Mouse (Mus musculus): Measurements from ENCODE around the gene Sox6.
"Not testable (repeated sequence)": the region's sequence is repeated elsewhere in the genome, so short reads cannot be mapped to it uniquely, and the experiment has no call there.

The Sox6 gene

DNA sequence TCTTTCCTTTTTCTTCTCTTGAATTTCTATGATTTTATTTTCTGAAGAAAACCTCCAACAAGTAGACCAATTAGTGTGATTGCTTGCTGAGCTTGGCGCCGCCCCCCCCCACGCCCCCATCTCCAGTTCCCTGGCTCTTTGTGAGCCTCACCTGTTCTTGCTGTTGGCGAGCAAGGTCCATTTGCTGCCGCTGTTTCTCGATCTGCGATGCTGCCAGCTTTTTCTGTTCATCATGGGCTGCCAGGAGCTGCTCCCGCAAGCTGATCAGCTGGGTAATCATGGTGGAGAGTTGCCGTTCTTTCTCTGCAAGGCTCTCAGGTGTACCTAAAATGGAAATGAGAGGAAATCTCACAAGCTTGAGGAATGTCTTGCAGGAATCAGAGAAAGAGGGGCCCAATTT lies 376.5 kb downstream of the Sox6 start:
- DNase-seq (ENCODE audit: low spot score): no peak

DNA sequence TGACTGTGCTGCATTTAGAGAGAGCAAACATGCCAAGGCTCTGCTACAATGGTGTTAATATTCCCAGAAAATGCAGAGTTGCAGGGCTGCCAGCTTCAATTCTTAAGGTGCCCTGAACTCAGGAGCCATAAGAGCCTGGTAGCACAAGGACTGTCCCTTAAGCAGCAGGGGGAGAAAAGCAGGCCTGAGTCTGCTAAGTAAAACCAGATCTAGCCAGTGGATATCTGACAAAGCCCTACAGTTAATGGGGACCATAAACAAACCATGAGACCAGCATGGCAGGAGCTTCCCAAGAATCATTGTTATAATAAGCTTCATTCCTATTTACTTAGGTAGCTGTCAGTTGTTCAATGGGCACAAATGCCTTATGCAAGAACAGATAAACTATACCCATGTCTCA lies 391.9 kb downstream of the Sox6 start:
- no peak for DNase-seq (ENCODE audit: low spot score)

DNA sequence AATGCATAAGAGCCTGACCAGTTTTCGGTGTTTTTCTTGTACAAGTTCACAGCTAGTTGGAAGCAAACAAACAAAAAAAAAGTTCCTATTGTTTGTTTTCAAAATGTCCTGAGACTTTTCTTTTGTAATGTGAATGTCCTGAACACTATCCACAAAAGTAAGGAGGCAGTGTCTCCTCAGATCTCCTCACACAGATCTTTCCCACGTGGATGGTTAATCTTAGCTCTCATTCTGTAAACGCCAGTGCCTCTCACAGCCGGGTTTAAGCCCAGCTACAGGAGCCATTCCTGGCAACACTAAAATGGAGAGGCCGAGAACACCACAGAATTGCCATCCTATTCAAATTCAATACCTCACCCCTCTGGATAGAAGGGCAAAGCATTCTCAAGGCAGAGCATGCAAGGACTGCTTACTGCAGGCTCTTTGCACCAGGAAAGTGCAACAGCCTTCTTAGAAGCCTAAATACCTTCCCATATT lies 392.6 kb downstream of the Sox6 start:
- DNase-seq (ENCODE audit: low spot score): no peak

DNA sequence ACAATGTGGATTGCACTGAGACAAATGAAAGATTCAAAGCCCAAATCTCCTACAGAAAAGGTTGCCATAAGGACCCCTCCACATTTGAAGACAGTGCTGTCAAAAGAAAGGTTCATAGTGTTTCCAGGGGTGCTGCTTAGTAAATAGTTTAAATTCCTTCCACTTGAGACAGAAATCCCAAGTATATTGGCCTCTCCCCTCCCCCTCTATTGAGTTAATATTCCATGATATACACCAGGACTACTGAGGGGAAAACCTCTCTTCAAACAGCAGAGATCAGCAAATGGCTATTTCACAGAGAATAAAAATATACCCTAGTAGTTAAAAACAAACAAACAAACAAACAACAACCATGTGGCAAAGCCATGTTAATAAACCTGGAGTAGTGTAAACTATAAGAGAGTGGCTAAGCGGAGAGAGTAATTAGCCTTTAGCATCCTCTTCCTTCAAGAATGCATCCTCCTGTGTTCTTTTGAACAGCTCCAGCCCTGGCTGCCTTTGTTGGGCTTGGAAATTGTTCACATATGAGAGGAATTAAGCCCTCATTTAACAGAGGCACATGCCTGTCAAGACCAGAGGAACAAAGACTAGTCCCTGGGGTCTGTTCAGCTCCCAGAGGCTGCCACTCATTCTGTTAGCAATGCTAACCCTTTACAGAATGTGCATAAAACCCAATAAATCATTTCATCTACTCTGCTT lies 393.2 kb downstream of the Sox6 start:
- no peak for DNase-seq (ENCODE audit: low spot score)

DNA sequence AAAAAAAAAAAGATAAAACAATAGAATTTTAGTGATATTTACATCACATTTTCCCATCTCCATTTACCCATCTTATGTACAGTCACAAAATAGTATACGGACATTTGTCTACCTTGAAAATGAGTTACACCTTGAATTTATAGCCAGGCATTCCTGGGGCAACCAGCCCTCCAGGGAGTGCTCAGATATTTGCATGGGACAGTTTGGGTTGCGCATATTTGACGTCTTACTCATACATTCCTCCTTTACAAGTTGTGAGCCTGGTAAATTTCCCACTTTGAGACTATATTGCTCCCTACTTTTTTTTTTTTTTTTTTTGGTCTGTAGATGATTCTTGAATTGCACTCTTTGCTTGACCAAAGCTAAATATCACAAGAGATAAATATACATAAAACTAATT lies 407.9 kb downstream of the Sox6 start:
- no peak for DNase-seq (ENCODE audit: low spot score)

DNA sequence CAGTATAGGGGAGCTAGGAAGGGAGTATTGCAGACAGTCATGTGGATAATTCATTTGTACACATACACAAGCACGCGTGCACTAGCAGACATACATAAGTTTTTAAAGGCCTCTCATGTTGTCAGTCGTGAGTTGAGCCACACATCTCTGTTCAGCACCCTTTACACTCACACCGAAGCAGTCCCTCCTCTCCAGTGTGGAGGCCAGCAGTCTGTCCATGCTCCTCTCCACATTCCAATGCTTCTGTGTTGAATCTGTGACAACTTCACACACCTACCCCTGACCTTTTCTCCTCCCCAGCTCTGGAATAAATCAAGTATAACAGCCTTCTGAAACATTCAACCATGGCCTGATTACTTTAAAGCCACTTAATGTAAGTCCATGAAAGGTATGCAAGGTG lies 408.3 kb downstream of the Sox6 start:
- DNase-seq (ENCODE audit: low spot score): no peak

DNA sequence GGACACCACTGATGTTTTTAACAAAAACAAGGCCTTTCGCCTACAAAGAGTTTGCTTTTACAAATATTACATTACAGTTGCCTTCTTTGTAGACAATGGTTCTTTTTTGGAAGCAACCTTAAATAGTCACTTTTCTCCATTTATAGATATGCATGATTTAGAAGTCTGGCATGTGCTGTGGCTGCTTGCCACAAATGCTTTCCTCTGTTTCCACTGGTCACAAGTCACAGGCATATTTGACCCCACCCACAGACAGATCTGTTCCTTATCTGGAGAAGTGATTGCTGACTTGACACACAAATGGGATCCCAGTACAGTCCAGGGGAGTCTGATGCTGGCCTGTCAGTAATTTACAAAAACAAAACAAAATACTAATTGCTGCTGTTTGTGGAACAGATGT lies 409.8 kb downstream of the Sox6 start:
- no peak for DNase-seq (ENCODE audit: low spot score)

DNA sequence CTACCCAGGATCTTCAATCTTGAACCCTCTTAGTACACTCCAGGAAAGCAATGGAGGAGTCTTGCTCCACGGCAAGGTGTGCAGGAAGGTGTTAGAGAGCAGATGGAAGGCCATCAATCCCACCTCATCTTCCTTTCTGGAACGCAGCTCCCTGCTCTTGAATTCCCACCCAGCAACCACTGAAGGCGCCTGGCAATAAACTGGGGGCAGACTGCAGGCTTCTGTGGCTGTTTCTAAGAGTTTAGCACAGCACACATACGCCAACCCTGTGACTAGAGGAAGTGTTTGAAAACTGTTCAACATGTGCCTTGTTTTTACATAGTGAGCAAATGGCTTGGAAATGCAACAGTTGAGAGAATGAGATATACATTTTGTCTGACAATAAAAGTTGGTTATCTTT lies 412.6 kb downstream of the Sox6 start:
- no peak for DNase-seq (ENCODE audit: low spot score)

DNA sequence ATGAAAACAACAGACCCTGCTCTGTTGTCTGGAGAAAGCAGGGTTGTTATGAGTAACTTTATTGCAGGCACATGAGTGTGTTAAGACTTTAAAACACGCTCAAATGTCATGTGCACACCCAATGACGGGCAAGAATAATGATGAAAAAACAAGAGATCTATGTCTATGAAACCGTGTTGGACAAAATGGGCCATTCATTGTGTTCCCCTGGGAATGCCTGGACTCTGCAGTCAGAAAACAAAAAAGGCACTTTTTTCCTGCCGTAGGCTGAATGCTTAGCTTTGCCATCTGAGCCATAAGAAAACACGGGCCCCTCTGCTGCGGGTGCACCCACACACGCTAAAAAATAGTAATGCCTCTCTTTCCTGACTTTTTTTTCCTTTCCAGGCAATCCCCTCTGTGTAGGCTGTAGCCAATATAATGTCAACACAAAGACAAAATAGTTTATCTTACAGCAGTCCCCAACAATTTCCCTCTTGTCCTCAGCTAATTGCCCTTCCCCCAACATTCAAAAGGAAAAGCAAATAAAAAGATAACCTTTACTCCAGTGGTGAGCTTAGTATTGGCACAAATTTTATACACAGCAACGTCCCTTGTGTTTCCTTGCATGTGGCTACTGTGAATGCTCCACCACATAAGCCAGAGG lies 413.6 kb downstream of the Sox6 start:
- no peak for DNase-seq (ENCODE audit: low spot score)

DNA sequence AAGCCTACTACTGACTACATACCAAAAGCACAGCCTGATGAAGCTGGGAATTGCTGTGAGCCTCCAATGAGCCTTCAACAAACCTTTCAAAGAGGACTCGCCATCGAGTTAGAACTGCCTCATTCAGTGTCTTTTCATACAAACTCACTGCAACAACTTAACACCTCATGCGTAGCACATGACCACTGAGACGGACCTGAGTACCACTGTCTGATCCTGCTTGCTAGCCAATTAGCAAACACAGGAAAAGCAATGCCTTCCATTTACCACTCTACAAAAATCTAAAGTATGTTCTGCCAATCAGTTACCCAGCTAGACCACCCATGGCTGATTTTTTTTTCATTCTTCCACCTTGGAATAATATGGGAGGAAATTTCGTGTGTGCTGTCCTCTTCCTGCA lies 414.1 kb downstream of the Sox6 start:
- DNase-seq (ENCODE audit: low spot score): no peak

DNA sequence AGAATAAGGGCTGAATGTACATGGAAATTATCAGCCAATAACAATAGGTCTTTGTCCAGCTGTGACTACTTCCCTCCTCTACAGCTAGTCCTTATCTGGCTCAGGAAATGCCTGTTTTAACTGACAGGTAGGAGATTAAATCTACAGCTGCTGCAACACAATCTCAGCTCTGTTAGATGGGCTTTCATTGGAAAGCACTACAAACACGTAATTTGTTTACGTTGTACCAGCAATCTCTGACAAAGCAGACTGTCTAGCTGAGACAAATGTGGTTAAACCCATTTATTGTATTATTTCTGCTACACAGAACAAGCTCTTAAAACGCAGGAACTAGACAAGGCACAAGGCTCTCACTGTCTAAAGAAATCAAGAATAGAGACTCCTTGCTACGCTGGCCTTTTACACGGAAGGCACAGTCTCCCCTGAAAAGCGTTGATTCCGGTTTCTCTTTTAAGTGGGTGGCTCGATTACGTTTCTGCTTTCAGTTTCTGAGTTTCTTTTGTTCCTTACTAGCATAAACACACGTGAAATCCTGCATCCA lies 422.8 kb downstream of the Sox6 start:
- peak; percentile 52 for DNase-seq (ENCODE audit: low spot score)

DNA sequence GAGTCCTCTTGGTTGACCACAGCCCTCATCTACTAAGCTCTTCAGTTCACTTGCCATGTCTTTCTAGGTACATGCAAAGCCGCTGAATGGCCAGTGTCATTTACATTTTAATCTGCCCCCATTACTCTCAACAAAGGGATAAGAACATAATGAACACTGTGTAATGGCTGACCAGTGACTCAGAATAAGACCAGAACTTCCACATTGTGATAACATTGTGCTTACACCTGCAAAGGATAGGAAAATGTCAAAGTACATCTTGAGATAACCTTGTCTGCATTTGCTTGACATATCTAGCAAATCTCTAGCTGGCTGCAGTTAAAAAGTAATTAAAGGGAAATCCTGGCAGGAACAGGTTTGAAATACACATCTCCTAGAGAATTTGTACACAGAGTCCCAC lies 431.1 kb downstream of the Sox6 start:
- no peak for DNase-seq (ENCODE audit: low spot score)

DNA sequence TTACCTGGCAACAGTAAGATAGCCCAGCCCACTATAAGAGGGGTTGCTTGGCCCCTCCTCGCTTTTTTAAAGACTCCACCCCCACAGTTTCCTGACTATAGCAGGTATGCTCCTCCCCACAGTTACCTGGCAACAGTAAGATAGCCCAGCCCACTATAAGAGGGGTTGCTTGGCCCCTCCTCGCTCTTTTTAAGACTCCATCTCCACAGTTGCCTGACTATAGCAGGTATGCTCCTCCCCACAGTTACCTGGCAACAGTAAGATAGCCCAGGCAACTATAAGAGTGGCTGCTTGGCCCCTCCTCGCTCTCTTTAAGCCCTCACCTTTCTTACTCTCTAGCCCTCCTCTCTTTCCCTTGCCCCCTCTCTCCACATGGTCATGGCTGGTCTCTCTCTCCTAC lies 432.5 kb downstream of the Sox6 start:
- DNase-seq (ENCODE audit: low spot score): not testable (repeated sequence)

DNA sequence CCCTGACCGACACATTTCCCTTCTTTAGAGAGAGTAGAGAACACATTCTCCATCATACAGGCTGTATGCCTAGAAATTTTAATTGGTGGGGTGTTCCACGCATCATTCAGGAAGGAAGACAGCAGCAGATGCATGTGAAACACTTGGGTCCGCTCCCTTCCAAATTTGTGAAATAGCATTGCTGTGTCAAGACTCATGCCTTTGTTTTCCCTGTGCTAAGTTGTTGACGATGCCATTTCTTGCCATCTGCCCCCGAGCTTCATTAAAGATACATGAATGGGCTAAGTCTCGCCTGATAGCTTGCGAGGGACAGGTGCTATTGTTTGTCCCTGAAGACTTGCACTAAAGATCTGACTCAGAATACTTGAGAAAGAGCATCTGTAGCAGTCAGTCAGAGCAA lies 433.7 kb downstream of the Sox6 start:
- no peak for DNase-seq (ENCODE audit: low spot score)

DNA sequence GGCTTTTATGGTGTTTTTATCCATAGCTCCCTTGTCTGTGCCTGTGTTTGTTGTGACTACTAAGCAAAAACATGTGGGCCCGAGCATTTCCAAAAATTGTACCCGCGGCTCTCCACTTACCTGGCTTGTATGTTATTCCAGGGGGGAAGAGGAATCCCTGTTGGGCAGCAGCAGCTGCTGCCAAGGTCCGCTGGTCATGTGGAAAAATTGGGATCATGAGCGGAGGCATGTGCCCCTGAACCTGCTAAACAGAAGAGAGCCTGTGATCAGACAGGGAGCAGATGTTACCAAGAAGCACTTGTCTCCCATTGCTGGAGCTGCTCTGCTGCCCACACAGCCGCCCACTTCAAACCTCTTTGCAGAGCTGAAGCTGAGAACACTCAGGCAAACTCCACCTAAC lies 441.2 kb downstream of the Sox6 start:
- no peak for DNase-seq (ENCODE audit: low spot score)

DNA sequence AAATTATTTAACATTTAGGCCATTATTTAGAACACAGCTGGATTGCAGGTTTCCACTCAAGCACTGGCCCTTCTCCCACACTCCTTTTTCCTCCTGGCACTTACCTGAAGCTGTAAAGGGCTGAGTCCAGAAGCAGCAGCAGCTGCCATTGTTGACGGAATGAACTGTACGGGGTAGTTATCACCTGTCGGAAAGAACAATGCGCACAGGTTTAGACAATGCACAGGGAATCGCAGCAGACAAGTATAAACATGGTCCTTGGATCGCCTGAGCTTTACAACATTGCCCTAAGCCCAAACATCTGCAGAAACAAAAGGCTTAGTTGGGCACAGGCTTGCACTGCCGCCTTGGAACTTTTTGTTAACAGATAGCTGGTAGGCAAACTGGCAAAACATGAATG lies 458.1 kb downstream of the Sox6 start:
- DNase-seq (ENCODE audit: low spot score): no peak

DNA sequence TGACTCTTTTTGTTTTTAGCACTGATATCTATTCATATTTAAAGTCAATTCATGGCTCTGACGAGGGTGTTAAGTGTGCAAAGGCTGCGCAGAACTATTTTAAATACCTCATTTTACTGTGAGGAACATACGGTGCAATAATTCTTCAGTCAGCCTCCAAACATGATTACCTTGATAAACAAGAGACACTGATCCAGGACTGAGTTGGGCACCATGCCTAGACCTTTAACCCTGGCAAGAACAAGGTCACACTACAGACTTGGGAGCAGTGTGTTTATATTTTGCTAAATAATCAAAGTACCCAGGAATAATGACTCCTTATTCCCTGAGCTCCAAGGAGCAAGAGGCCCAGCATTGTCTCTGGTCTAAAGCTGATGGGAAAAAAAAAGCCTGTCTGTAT lies 458.8 kb downstream of the Sox6 start:
- no peak for DNase-seq (ENCODE audit: low spot score)

DNA sequence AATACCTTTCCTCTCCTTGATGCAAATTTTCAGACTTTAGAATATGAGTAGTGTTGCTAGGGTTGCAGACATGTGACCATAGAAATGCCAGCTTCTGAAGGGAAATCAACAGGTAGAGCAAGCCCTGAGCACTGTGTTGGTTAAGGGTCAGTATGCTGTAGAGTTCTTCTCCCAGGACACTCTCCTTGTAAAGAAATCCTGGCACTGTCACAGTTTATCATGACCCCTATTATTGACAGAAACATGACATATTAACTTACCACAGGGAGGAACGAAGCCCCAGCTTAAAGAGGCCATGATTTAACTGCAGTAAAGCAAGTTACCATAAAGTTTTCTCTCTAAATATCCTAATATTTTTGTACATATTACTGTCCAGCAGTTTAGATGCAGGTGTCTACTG lies 462.2 kb downstream of the Sox6 start:
- DNase-seq (ENCODE audit: low spot score): no peak

DNA sequence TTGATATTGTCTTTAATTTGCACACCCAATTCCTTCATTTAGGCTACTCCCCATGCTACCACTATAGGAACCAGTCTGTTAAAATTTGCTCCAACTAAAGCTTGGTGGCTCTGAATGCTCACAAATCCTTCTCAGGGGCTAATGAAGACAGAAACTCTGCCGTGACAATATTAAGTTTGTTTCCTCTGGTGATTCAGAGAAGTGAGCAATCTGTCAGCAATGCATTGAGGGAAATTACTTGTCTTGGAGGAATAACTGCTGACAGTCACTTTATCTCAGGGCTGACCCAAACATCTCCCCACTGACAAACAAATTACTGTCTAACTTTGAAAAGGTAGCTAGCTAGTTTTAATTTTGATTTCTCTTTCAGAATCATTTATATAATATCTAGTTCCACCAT lies 463.8 kb downstream of the Sox6 start:
- DNase-seq (ENCODE audit: low spot score): no peak

DNA sequence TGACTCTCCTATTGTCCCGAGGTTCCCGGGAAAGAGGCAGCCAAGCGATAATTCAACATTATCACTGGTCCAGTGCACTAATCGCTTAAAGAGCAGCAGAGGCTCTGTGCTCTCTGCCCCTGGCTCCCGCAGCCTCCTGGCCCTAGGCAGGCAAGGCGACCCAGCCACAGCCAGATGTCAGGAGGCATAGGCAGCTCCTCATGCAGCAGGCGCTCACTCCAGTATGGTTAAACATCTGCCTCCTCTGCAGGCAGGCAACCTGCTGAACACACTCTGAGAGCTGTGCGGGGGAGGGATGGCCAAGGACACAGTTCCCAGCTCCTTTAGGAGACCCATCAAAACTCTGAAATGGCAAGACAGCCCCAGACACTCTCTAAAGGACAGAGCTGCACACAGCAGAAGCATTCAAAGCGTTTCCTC lies 469.8 kb downstream of the Sox6 start:
- DNase-seq (ENCODE audit: low spot score): no peak

DNA sequence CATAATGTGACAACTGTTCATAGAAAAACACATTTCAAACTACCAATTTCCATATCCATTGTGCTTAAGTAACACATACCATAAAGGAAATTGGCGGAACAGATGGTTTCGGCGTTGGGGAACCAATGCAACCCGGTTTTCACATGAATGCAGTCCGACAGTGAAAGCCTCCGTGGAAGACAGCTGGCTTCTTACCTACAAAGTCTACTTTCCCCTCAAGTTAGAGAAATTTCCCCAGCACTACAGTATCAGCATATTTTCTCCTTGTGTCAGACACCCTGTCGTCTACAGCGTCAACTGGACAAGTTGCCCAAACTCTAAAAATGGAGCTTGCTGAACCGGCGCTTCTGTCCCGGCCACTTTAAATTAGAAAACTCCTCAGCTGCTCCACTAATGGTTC lies 470.3 kb downstream of the Sox6 start:
- DNase-seq (ENCODE audit: low spot score): no peak

DNA sequence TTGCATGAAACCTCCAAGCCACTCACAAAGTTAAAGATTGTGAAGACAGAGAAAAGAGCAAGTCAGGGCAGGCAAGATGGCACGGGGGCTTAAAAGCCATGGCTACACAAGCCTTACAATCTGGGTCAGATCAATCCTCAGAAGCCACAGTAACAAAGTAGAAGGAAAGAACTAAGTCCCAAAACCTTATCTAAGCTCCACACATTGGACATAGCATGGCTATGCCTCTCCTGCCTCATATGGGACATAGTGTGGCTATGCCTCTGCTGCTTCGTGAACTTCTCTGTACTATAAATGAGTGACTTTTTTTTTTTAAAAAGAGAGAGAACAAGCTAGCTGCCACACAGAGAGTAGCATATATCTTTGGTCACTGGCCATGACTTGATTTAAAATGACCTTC lies 471.8 kb downstream of the Sox6 start:
- no peak for DNase-seq (ENCODE audit: low spot score)

DNA sequence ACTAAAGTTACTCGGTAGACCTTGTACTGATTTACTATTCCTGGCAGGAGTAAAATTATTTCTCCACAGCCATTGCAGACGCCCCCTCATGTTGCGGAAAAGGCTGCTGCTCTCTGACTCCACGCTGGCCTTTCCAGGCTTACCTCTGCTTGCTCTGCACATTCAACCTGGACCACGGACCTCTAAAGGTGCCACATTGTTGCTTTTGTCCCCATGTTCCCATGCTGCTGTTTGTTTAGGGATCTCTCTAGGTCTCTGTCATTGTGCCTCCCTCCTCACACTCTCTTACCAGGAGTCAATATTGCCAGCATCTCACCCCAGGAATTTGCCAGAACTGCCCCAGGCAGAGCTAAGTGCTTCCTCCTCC lies 473.6 kb downstream of the Sox6 start:
- DNase-seq (ENCODE audit: low spot score): no peak
